Mouse (Mus musculus) NIH3T3 (cell line): Measurements from ENCODE around the gene Usp6nl.
A peak's percentile ranks its signal among the peaks of the same experiment; 100 is the strongest.

Experiments
- DNase-seq: peaks from one replicate; pipeline ENCODE4 v3.0.0-alpha.2; 2012; ENCODE audit warnings: low read depth

Usp6nl gene

GRCm38 (mm10) chr2:6322376-6322901 lies at the start of gene Usp6nl:
Usp6nl (plus strand) TSS chr2:6322667.
- DNase-seq = peak; percentile 90

GRCm38 (mm10) chr2:6273392-6273845 lies 49.0 kb upstream of the Usp6nl start:
- DNase-seq = no peak

GRCm38 (mm10) chr2:6278813-6279530 lies 43.5 kb upstream of the Usp6nl start:
- DNase-seq = no peak

GRCm38 (mm10) chr2:6279614-6280301 lies 42.7 kb upstream of the Usp6nl start:
- no peak for DNase-seq

- DNase-seq = no peak
These were observed 38.9 kb upstream of the Usp6nl start for GRCm38 (mm10) chr2:6283569-6283968.

GRCm38 (mm10) chr2:6284784-6285183 lies 37.7 kb upstream of the Usp6nl start:
- DNase-seq = no peak

- DNase-seq = no peak
These were observed 36.7 kb upstream of the Usp6nl start for GRCm38 (mm10) chr2:6285794-6286193.

GRCm38 (mm10) chr2:6293825-6294444 lies 28.5 kb upstream of the Usp6nl start:
- DNase-seq = peak; percentile 62

GRCm38 (mm10) chr2:6294993-6295628 lies 27.4 kb upstream of the Usp6nl start:
- DNase-seq = no peak

- no peak for DNase-seq
These were observed 17.7 kb upstream of the Usp6nl start for GRCm38 (mm10) chr2:6304768-6305167.

GRCm38 (mm10) chr2:6306861-6307260 lies 15.6 kb upstream of the Usp6nl start:
- no peak for DNase-seq

GRCm38 (mm10) chr2:6309373-6309821 lies 13.1 kb upstream of the Usp6nl start:
- no peak for DNase-seq

GRCm38 (mm10) chr2:6312764-6313163 lies 9.7 kb upstream of the Usp6nl start:
- DNase-seq = no peak

- no peak for DNase-seq
These were observed 8.7 kb upstream of the Usp6nl start for GRCm38 (mm10) chr2:6313733-6314132.

GRCm38 (mm10) chr2:6320153-6320552 lies 2.3 kb upstream of the Usp6nl start:
- peak; percentile 62 for DNase-seq

- peak; percentile 64 for DNase-seq
These were observed 595 bp upstream of the Usp6nl start for GRCm38 (mm10) chr2:6321769-6322375.

GRCm38 (mm10) chr2:6322938-6323521 lies 563 bp downstream of the Usp6nl start:
- DNase-seq = peak; percentile 75

GRCm38 (mm10) chr2:6325646-6326045 lies 3.2 kb downstream of the Usp6nl start:
- peak; percentile 14 for DNase-seq

- DNase-seq = no peak
These were observed 6.5 kb downstream of the Usp6nl start for GRCm38 (mm10) chr2:6328927-6329326.

GRCm38 (mm10) chr2:6330756-6331155 lies 8.3 kb downstream of the Usp6nl start:
- no peak for DNase-seq
